Mouse (Mus musculus) intestine, embryonic 16.5 days (tissue): Measurements from ENCODE around the gene Pard6b. TPM values are rescaled to one million over a fixed set of nuclear protein-coding genes. Genes with fewer than 3 reads are reported as not detected.

Source experiments
- ATAC-seq: fragments of 200-750 bp; cut with Nextera tagmentation; 2 replicates; pipeline ENCODE4 v1.8.0; 2017; ENCODE audit warnings: moderate TSS enrichment, moderate library complexity
- H3K27ac ChIP-seq: fragments of 300-500 bp; sonication (generic); 2 replicates; pipeline ENCODE4 v1.5.1; 2014; ENCODE audit warnings: mild to moderate bottlenecking, low read length
- H3K27me3 ChIP-seq: fragments of 300-500 bp; sonication (generic); replicated peaks from 2 replicates; pipeline ENCODE4 v1.6.1; 2014; ENCODE audit warnings: low read length, control low read depth, mixed read lengths; ENCODE audit not compliant: control insufficient read depth, insufficient read depth
- H3K36me3 ChIP-seq: fragments of 300-500 bp; sonication (generic); 2 replicates; pipeline ENCODE4 v1.6.1; 2014; ENCODE audit warnings: low read length, control low read depth; ENCODE audit not compliant: control insufficient read depth, insufficient read depth
- H3K4me1 ChIP-seq: fragments of 300-500 bp; sonication (generic); 2 replicates; pipeline ENCODE4 v1.6.1; 2014; ENCODE audit warnings: low read length, control low read depth, mixed read lengths; ENCODE audit not compliant: control insufficient read depth, insufficient read depth
- H3K4me2 ChIP-seq: fragments of 300-500 bp; sonication (generic); 2 replicates; pipeline ENCODE4 v1.6.1; 2014; ENCODE audit warnings: low read depth, low read length, control low read depth
- H3K4me3 ChIP-seq: fragments of 300-500 bp; sonication (generic); 2 replicates; pipeline ENCODE4 v1.5.1; 2014; ENCODE audit warnings: mild to moderate bottlenecking, low read length
- H3K9ac ChIP-seq: fragments of 300-500 bp; sonication (generic); 2 replicates; pipeline ENCODE4 v1.6.1; 2014; ENCODE audit warnings: low read depth, low read length
- H3K9me3 ChIP-seq: fragments of 300-500 bp; sonication (generic); 2 replicates; pipeline ENCODE4 v1.6.1; 2016; ENCODE audit warnings: low read length, control low read depth; ENCODE audit not compliant: control insufficient read depth
- WGBS: fragments of 180-500 bp; shearing (Covaris S2); extraction: QIAGEN DNeasy Blood & Tissue Kit; methylation state at CpG from one replicate; pipeline ENCODE4 v1.1.7; 2014; 5-methylcytosine and 5-hydroxymethylcytosine counted together
- polyA plus RNA-seq: library from polyadenylated mRNA; unstranded; fragments of >200 nt; fragmentation: Nextera tagmentation; extraction: Ambion mirVana; gene quantifications from 2 replicates; pipeline ENCODE4 v1.2.1, GENCODE M21; 2015

Gene Pard6b
- 7.8 and 13.9 TPM in 2 replicates for polyA plus RNA-seq

GRCm38 (mm10) chr2:168080431-168081246 is at the start of gene Pard6b:
Gene Pard6b (plus strand): TSS chr2:168081004.
- Histone ChIP-seq H3K4me1 (peaks cover 33% of the 10 kb centered on the region), H3K9me3 (no peaks in the 10 kb centered on the region), H3K4me3 (peak within 1 kb of the TSS; percentile 76), H3K4me2 (peak within 1 kb of the TSS; percentile 98), H3K9ac (peak within 1 kb of the TSS; percentile 82), H3K36me3 (no peaks in the 10 kb centered on the region), H3K27ac (peak within 1 kb of the TSS; percentile 92), H3K27me3 (peaks cover 8% of the 10 kb centered on the region; the same call in 1 of the 2 replicates)
- WGBS: under 1% methylated on average over 102 of the region's 110 CpGs
- peak; percentile 87 for ATAC-seq

GRCm38 (mm10) chr2:168031842-168032241 is 49.0 kb upstream of the Pard6b start:
- Histone ChIP-seq H3K9ac (no peak overlapping the region), H3K4me2 (no peak overlapping the region), H3K36me3 (no peaks in the 10 kb centered on the region), H3K9me3 (no peaks in the 10 kb centered on the region), H3K4me3 (no peak overlapping the region), H3K4me1 (peaks cover 22% of the 10 kb centered on the region), H3K27me3 (no peaks in the 10 kb centered on the region), H3K27ac (no peak overlapping the region)
- 75% methylated on average over 2 of the region's 2 CpGs for WGBS
- 0 out of 2 replicates have a peak, but pooled peaks have one; percentile 13 for ATAC-seq

GRCm38 (mm10) chr2:168033905-168034304 is 46.9 kb upstream of the Pard6b start:
- Histone ChIP-seq H3K4me2 (no peak overlapping the region), H3K27ac (0 out of 2 replicates have a peak overlapping the region, but pooled peaks have one; percentile 30), H3K27me3 (no peaks in the 10 kb centered on the region), H3K36me3 (no peaks in the 10 kb centered on the region), H3K9me3 (no peaks in the 10 kb centered on the region), H3K4me3 (no peak overlapping the region), H3K9ac (no peak overlapping the region), H3K4me1 (peaks cover 24% of the 10 kb centered on the region)
- ATAC-seq: peak; percentile 71
- WGBS: 51% methylated on average over 10 of the region's 10 CpGs

GRCm38 (mm10) chr2:168035907-168036306 is 44.9 kb upstream of the Pard6b start:
- Histone ChIP-seq H3K4me2 (no peak overlapping the region), H3K9ac (no peak overlapping the region), H3K27ac (no peak overlapping the region), H3K27me3 (no peaks in the 10 kb centered on the region), H3K36me3 (no peaks in the 10 kb centered on the region), H3K9me3 (no peaks in the 10 kb centered on the region), H3K4me3 (no peak overlapping the region), H3K4me1 (peaks cover 24% of the 10 kb centered on the region)
- no peak for ATAC-seq
- 89% methylated on average over 6 of the region's 6 CpGs for WGBS

- Histone ChIP-seq H3K36me3 (no peaks in the 10 kb centered on the region), H3K27me3 (no peaks in the 10 kb centered on the region), H3K4me1 (peaks cover 21% of the 10 kb centered on the region), H3K27ac (peak overlapping the region; percentile 54), H3K9me3 (no peaks in the 10 kb centered on the region), H3K9ac (peak overlapping the region; percentile 40; the same call in 1 of the 2 replicates), H3K4me2 (no peak overlapping the region), H3K4me3 (no peak overlapping the region)
- 34% methylated on average over 3 of the region's 3 CpGs for WGBS
- ATAC-seq: peak; percentile 35
Measured at GRCm38 (mm10) chr2:168037063-168037462, 43.7 kb upstream of the Pard6b start.

- Histone ChIP-seq H3K9me3 (no peaks in the 10 kb centered on the region), H3K4me3 (no peak overlapping the region), H3K4me1 (peaks cover 28% of the 10 kb centered on the region), H3K27ac (no peak overlapping the region), H3K36me3 (no peaks in the 10 kb centered on the region), H3K9ac (no peak overlapping the region), H3K27me3 (no peaks in the 10 kb centered on the region), H3K4me2 (no peak overlapping the region)
- 69% methylated on average over 3 of the region's 3 CpGs for WGBS
- no peak for ATAC-seq
Measured at GRCm38 (mm10) chr2:168040751-168041150, 40.1 kb upstream of the Pard6b start.

GRCm38 (mm10) chr2:168042019-168042418 is 38.8 kb upstream of the Pard6b start:
- H3K4me1 ChIP-seq: peaks cover 35% of the 10 kb centered on the region
- no peak for ATAC-seq
- 0 out of 2 replicates have a peak, but pooled peaks cover 3% of the 10 kb centered on the region for H3K9me3 ChIP-seq
- no peak overlapping the region for H3K4me2 ChIP-seq
- H3K27me3 ChIP-seq: no peaks in the 10 kb centered on the region
- no peaks in the 10 kb centered on the region; the same call in 1 of the 2 replicates for H3K36me3 ChIP-seq
- H3K9ac ChIP-seq: no peak overlapping the region
- H3K27ac ChIP-seq: no peak overlapping the region
- WGBS: 83% methylated on average over 6 of the region's 6 CpGs
- no peak overlapping the region for H3K4me3 ChIP-seq

- no peak overlapping the region for H3K9ac ChIP-seq
- H3K4me3 ChIP-seq: no peak overlapping the region
- H3K4me1 ChIP-seq: peaks cover 49% of the 10 kb centered on the region
- WGBS: 66% methylated on average over 10 of the region's 10 CpGs
- H3K4me2 ChIP-seq: no peak overlapping the region
- peak; percentile 58 for ATAC-seq
- H3K27ac ChIP-seq: peak overlapping the region; percentile 90
- no peaks in the 10 kb centered on the region; the same call in 1 of the 2 replicates for H3K36me3 ChIP-seq
- H3K27me3 ChIP-seq: 0 out of 2 replicates have a peak, but pooled peaks cover 2% of the 10 kb centered on the region
- 0 out of 2 replicates have a peak, but pooled peaks cover 3% of the 10 kb centered on the region for H3K9me3 ChIP-seq
Measured at GRCm38 (mm10) chr2:168044681-168045287, 36.0 kb upstream of the Pard6b start.

- Histone ChIP-seq H3K4me3 (no peak overlapping the region), H3K36me3 (no peaks in the 10 kb centered on the region; the same call in 1 of the 2 replicates), H3K4me2 (peak overlapping the region; percentile 7; the same call in 1 of the 2 replicates), H3K27me3 (0 out of 2 replicates have a peak, but pooled peaks cover 2% of the 10 kb centered on the region), H3K9me3 (0 out of 2 replicates have a peak, but pooled peaks cover 3% of the 10 kb centered on the region), H3K9ac (0 out of 2 replicates have a peak overlapping the region, but pooled peaks have one; percentile 6), H3K27ac (peak overlapping the region; percentile 90), H3K4me1 (peaks cover 54% of the 10 kb centered on the region)
- whole genome bisulfite sequencing: 67% methylated on average over 13 of the region's 13 CpGs
- peak; percentile 46 for ATAC-seq
Measured at GRCm38 (mm10) chr2:168045357-168045756, 35.4 kb upstream of the Pard6b start.
